Mouse (Mus musculus) yolk sac, embryonic 10.5 days (tissue): ENCODE results near the gene Olfr356.

Source experiments
- DNase-seq: peaks from one replicate; pipeline ENCODE4 v3.0.0-alpha.2; 2017; ENCODE audit warnings: low spot score

Gene Olfr356

DNA sequence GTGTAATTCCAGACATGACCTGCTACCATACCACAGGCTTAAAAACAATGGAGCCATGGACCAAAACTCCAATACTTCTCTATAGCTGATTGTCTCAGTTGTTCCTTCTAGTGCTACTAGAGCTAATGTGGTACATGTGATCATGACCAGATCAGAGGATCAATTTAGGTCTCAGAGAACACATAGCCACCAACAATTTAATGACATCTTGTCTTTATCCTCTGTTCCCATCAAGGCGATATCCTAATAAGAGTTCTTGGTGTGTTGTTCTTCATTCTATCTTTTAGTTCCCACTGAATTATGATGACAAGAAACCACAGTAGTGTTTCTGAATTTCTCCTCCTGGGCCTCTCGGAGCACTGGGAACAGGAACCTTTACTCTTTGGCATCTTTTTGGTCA is at the start of gene Olfr356:
Gene Olfr356, plus strand, starts transcription at position 301 of the 400 bp plus-strand sequence.
- DNase-seq: no peak

DNA sequence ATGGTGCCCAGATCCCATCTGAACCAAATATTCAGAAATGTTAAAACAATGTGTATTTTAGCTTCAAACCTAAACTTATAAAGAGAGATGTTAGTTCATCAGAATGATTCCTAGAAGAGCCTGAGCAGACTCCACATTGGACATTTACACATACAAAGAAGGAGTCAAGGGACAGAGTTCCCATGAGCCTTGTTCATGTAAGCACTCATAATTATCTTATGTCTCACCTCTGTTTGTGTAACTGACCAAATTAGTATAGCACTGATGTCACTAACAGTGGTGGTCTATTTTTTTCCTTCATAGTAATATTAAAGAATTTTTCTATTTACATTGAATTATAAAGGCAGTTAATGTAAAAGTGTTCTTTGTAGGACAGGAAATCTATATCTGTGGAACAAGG is 44.1 kb upstream of the Olfr356 start, which contains the start of gene Olfr353:
Gene Olfr353, minus strand, starts transcription at position 101 of the 400 bp plus-strand sequence.
- DNase-seq: no peak

DNA sequence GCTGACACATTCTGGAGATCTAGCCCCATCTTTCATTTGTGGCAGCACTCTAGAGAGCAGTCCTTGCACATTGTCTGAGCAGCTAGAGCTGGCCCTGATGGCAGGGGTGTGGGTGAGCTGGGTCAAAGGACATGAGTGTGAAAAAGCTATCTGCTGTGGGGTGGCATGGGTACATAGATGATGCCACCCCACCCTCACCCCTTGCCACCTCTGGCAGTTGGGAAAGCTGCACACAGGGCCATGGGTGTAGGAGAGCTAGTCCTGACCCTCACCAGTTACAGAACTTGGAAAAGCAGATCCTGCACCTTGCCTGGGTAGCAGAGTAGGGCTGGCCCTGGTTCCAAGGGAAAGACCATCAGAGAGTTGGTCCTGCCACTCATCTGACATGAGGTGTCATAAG is 39.8 kb upstream of the Olfr356 start:
- no peak for DNase-seq

DNA sequence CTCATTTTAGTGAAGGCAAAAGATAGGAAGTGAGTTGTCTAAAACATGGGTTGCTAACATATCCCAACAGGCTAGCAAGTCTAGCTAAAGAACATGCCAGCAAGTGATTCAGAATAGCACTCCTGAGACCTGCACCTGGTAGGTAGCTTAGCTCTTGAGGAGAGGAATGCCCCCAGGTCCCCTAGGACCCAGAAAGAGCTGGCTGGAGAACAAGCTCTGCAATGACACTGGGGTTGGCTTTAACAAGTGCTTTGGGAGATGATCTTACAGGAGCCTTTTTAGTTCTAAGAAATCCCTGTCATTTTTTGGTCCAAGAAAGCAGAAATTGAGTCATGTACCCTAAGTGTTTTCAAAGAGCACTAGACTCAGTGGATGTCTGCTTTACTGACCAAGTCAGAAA is 31.5 kb upstream of the Olfr356 start, which contains the start of gene Olfr354:
Gene Olfr354, plus strand, starts transcription at position 301 of the 400 bp plus-strand sequence.
- DNase-seq: no peak

DNA sequence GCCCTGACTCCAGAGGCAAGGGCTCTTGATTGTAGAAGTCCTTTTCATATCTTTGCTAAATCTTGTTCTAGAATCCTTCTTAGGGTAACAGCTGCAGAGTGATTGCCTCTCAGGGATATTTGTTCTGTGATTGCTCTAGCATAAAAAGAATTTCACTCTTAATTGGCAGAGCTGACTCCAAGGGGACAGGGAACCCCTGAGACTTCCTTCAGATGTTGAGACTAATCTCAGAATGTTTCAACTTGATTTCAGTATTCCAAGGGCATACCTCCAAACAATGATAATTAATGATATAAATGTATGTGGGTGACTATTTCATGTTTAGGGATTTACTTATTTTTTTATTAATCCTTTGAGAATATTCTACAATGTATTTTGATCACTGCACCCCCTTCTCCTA is 8.1 kb upstream of the Olfr356 start, which contains the start of gene Olfr355:
Gene Olfr355, minus strand, starts transcription at position 101 of the 400 bp plus-strand sequence.
- DNase-seq: no peak
